Mouse (Mus musculus) ES-E14 (cell line): Measurements from ENCODE around the gene Twist1.

Source experiments
- CHD2 ChIP-seq: IDR thresholded peaks from 2 replicates; pipeline ENCODE4 v1.6.1; 2014; ENCODE audit warnings: mild to moderate bottlenecking, low read depth, low read length, inconsistent platforms
- HCFC1 ChIP-seq: IDR thresholded peaks from 2 replicates; pipeline ENCODE4 v1.6.1; 2012; ENCODE audit warnings: low read length, inconsistent platforms, borderline replicate concordance; ENCODE audit not compliant: insufficient read depth
- MAFK ChIP-seq: IDR thresholded peaks from 2 replicates; pipeline ENCODE4 v1.6.1; 2014; ENCODE audit warnings: mild to moderate bottlenecking, low read depth, low read length, inconsistent platforms; ENCODE audit not compliant: insufficient read depth
- ZC3H11A ChIP-seq: IDR thresholded peaks from 2 replicates; pipeline ENCODE4 v1.6.1; 2012; ENCODE audit warnings: low read depth, mild to moderate bottlenecking, inconsistent platforms, low read length, borderline replicate concordance
- ZNF384 ChIP-seq: IDR thresholded peaks from 2 replicates; pipeline ENCODE4 v1.6.1; 2012; ENCODE audit warnings: low read depth, low read length, inconsistent platforms

DNA sequence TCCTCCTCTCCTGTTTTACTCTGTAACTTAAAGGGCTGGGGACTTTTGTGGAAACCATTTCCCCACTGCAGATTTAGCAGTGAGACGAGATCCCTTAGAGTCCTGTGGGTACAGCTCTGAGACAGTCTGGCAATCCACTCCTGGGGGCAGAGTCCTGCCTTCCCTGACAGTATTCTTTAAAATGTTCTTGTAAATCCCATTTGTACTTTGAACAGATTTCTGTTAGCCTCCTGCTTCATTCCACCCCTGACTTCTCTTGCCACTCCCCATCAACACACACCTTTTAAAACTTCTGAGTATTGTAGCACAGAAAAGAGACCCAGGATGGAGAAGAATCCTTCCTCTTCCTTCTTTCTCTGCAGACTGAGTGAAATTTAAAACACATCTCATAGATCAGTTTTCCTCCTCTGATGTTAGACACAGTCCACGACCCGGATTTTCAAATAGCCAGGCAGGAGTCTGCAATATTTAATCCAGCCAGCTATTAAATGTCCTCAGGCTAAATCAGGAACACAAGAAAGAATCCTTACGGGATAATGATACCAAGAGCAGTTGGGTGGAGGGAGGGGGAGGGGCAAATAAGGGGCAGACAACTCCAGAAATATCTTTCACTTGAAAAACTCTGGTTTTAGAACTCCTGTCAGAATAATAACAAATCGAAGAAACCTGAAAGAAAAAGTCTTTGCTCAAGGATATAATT is 8.3 kb downstream of the Twist1 start:
- TF ChIP-seq MAFK (no peak), CHD2 (no peak), ZNF384 (no peak), HCFC1 (no peak), ZC3H11A (no peak)
